ENCODE assay signal across 18 mouse cellular contexts in genomic region chr16:40708558-40708957, GRCm38 (mm10).
DNase-seq lines count a peak whose midpoint lies in the region; ATAC-seq and TF ChIP-seq lines count a peak whose summit lies in the region.
"Had no signal": no experiment of that assay in that cellular context is flagged by ENCODE, and none has a peak within 500 bp of the region (broad histone marks: within the 10 kb centered on the region; RNA-seq: fewer than 3 reads in every experiment).

No protein-coding gene starts in this region.

- no peak overlapping the region for H3K4me2 ChIP-seq in forebrain, embryonic 14.5 days (ENCODE audit: low read length)
- no peak overlapping the region for H3K4me2 ChIP-seq in hindbrain, postnatal 0 days (ENCODE audit: low read depth, low read length)
- H3K4me2 ChIP-seq: lung, embryonic 14.5 days had no signal

- H3K4me3 ChIP-seq in forebrain, embryonic 14.5 days (ENCODE audit: low read depth, low read length): no peak overlapping the region
- H3K4me3 ChIP-seq in hindbrain, postnatal 0 days (ENCODE audit: low read length): no peak overlapping the region
- H3K4me3 ChIP-seq: gastrocnemius, adult 2 months; heart, embryonic 10.5 days had no signal

- no peak for TF ChIP-seq CTCF in hindbrain, postnatal 0 days (IDR thresholded peaks at IDR 0.05; ENCODE audit: low read depth)

- peaks cover 12% of the 10 kb centered on the region; the same call in 1 of the 2 replicates for H3K4me1 ChIP-seq in forebrain, embryonic 14.5 days (ENCODE audit: control insufficient read depth, insufficient read depth, low read length)
- 0 out of 2 replicates have a peak, but pooled peaks cover 6% of the 10 kb centered on the region for H3K4me1 ChIP-seq in hindbrain, postnatal 0 days (ENCODE audit: insufficient read depth, low read length)

- 0 out of 2 replicates have a peak, but pooled peaks have one; percentile 52 for ATAC-seq in cerebellum, adult (ENCODE audit: insufficient number of reproducible peaks, low FRiP score, low TSS enrichment)
- ATAC-seq in forebrain, embryonic 14.5 days: peak; percentile 82
- peak; percentile 38; the same call in 1 of the 2 replicates for ATAC-seq in hindbrain, postnatal 0 days
- ATAC-seq: intestine, postnatal 0 days had no signal

- no peaks in the 10 kb centered on the region for H3K36me3 ChIP-seq in forebrain, embryonic 14.5 days (ENCODE audit: control insufficient read depth, insufficient read depth, low read length)
- H3K36me3 ChIP-seq in hindbrain, postnatal 0 days (ENCODE audit: insufficient read depth, low read length): no peaks in the 10 kb centered on the region
- H3K36me3 ChIP-seq: heart, embryonic 10.5 days had no signal

- H3K9ac ChIP-seq in forebrain, embryonic 14.5 days (ENCODE audit: low read length): no peak overlapping the region
- H3K9ac ChIP-seq in hindbrain, postnatal 0 days (replicated peaks; ENCODE audit: low read length): no peak overlapping the region
- H3K9ac ChIP-seq: lung, embryonic 14.5 days had no signal

- intact Hi-C loops in left cerebral cortex, postnatal 4 days (cut with DNase I): no loop called here
- intact Hi-C loops in left cerebral cortex, postnatal 14 days (cut with DNase I): no loop called here

- 10% methylated on average over 2 of the region's 2 CpGs for WGBS in forebrain, embryonic 14.5 days
- WGBS in hindbrain, postnatal 0 days: 25% methylated on average over 2 of the region's 2 CpGs

- DNase-seq in cerebellum, postnatal 36 days: no peak
- DNase-seq in left cerebral cortex, postnatal 4 days: peak; percentile 43
- no peak for DNase-seq in left cerebral cortex, postnatal 14 days (ENCODE audit: low spot score in 2 of 2)
- DNase-seq in forebrain, embryonic 14.5 days (ENCODE audit: low spot score): peak; percentile 88
- peak; percentile 71 for DNase-seq in hindbrain, postnatal 0 days (ENCODE audit: low spot score)
- DNase-seq in thymus, postnatal 14 days: no peak
- no peak for DNase-seq in thymus, postnatal 36 days
- DNase-seq: adrenal gland, postnatal 10 days; gastrocnemius, adult 2 months; heart, postnatal 36 days; kidney, postnatal 10 days; liver; right cerebral cortex, adult 18-20 months; spleen, adult 18-20 months had no signal

- H3K27me3 ChIP-seq in forebrain, embryonic 14.5 days (replicated peaks; ENCODE audit: control insufficient read depth, insufficient read depth, low read length): no peaks in the 10 kb centered on the region
- H3K27me3 ChIP-seq in hindbrain, postnatal 0 days (ENCODE audit: insufficient read depth, low read length): no peaks in the 10 kb centered on the region

- no peak overlapping the region for H3K27ac ChIP-seq in forebrain, embryonic 14.5 days (ENCODE audit: low read depth, low read length)
- H3K27ac ChIP-seq in hindbrain, postnatal 0 days: no peak overlapping the region
- H3K27ac ChIP-seq: gastrocnemius, adult 2 months; heart, embryonic 10.5 days had no signal

- H3K9me3 ChIP-seq in forebrain, embryonic 14.5 days (replicated peaks; ENCODE audit: control insufficient read depth, low read length): no peaks in the 10 kb centered on the region
- H3K9me3 ChIP-seq in hindbrain, postnatal 0 days (ENCODE audit: low read length): no peaks in the 10 kb centered on the region
- H3K9me3 ChIP-seq: heart, embryonic 10.5 days had no signal

Comparison
In these comparisons a context has a peak if more than half of its experiments do, and no peak if none do; other contexts are left out.
1. DNase-seq: peak in left cerebral cortex, postnatal 4 days (single experiment), forebrain, embryonic 14.5 days (single experiment) and hindbrain, postnatal 0 days (single experiment); none in cerebellum, postnatal 36 days (0 of 2), left cerebral cortex, postnatal 14 days (0 of 2), thymus, postnatal 14 days (single experiment) and thymus, postnatal 36 days (0 of 2).
2. Peak in every context shown above with its lines, with median percentiles within 50 percentile points of each other: ATAC-seq.